Mouse (Mus musculus) right cerebral cortex, postnatal 4 days (tissue): Measurements from ENCODE around the gene Olfr319.
A peak's percentile ranks its signal among the peaks of the same experiment; 100 is the strongest.
"Not testable (repeated sequence)": the region's sequence is repeated elsewhere in the genome, so short reads cannot be mapped to it uniquely, and the experiment has no call there.

Experiments used
- DNase-seq: peaks from one replicate; pipeline ENCODE4 v3.0.0-alpha.2; 2022

The Olfr319 gene

GRCm38 (mm10) chr11:58698862-58699261 is at the start of gene Olfr319:
Gene Olfr319, plus strand, starts transcription at chr11:58699162.
- DNase-seq, result no peak

DNA sequence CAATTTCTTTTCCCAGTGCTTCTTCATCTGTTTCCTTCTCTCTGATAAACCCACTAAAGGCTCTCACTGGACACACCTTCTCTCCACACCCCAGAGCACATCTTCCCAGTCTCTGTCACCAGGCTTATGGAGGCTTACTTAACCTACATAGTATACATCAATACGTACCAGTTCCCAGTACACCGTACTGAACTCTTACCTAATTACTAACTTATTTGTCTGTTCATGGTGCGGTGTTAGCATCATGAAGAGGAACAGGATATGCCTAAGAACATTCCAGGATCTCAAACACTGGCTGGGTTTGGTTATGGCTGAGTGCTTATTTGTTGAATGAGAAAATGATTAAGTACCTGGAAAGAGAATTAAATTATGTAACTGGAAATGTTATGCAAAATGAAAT is 43.8 kb upstream of the Olfr319 start:
- no peak for DNase-seq

DNA sequence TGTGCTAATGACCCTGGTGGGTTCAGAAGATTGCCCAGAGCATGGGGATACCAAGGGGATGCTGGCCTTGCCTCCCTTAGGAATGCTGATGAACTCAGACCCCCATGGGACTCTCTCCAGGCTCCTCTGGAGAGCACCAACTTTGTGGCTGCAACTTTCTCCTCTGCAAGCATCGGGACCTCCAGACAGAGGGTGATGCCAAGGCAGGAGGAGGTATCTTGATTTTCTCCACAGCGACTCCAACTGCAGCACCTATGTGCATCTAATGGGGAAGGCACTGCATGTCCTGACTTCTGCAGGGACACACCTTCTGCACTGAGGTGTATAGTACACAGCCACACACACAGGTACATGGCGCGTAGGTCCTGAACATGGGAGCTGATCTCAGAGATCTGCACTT is 40.4 kb upstream of the Olfr319 start, which contains the start of gene Olfr322:
TSS of gene Olfr322 (plus strand) at position 187 of the 400 bp plus-strand sequence.
- DNase-seq, result no peak

DNA sequence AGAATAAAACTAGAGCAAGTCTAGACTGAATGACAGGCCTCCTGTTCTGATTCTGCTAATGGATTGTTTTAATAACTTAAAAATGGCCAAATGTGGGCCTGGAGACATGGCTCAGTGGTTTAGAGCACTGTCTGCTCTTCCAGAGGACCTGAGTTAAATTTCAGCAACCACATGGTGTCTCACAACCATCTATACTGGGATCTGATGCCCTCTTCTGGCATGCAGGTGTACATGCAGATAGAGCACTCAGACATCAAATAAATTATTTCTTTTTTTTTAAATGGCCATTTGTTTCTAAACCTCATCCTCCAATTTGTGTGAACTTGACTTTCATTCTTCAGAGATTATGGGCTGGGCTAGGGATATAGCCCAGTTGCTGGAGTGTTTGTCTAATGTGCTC is 29.7 kb upstream of the Olfr319 start:
- DNase-seq, result no peak

- DNase-seq, result no peak
Observed at GRCm38 (mm10) chr11:58671825-58672224, 27.1 kb upstream of the Olfr319 start.

- DNase-seq, result no peak
Observed at GRCm38 (mm10) chr11:58680799-58681198, 18.2 kb upstream of the Olfr319 start, which contains the start of gene Olfr320. Gene Olfr320, plus strand, starts transcription at chr11:58681099.

GRCm38 (mm10) chr11:58709086-58709485 is 10.1 kb downstream of the Olfr319 start:
- no peak for DNase-seq

- not testable (repeated sequence) for DNase-seq
Observed at GRCm38 (mm10) chr11:58717723-58718122, 18.8 kb downstream of the Olfr319 start.

GRCm38 (mm10) chr11:58719701-58720100 is 20.7 kb downstream of the Olfr319 start:
- no peak for DNase-seq

GRCm38 (mm10) chr11:58723914-58724313 is 25.0 kb downstream of the Olfr319 start, which contains the start of gene Olfr318:
Gene Olfr318, minus strand, starts transcription at chr11:58724014.
- no peak for DNase-seq

- DNase-seq, result not testable (repeated sequence)
Observed at GRCm38 (mm10) chr11:58727896-58728650, 29.1 kb downstream of the Olfr319 start.

DNA sequence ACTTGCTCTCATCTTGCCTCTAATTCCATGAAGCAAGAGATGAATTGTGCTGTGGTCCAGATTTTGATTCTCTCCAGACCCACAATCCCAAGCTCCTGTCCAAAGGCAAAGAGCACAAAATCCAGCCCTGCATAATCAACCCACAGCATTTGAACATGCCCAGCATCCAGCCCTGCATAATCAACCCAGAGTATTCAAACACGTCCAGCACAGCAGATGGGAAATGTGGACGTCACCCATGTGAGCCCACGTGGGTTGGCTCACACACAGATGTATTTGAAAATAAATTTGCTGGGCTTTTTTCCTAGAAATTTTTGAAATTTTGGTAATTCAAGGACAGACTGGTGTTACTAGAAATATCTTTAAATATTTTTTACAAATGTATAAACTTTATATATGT is 34.4 kb downstream of the Olfr319 start:
- peak; percentile 28 for DNase-seq

- DNase-seq, result no peak
Observed at GRCm38 (mm10) chr11:58738792-58739262, 39.9 kb downstream of the Olfr319 start, which contains the start of gene Olfr317. Gene Olfr317, minus strand, starts transcription at chr11:58739212.

GRCm38 (mm10) chr11:58751096-58751495 is 52.1 kb downstream of the Olfr319 start:
- DNase-seq, result not testable (repeated sequence)

DNA sequence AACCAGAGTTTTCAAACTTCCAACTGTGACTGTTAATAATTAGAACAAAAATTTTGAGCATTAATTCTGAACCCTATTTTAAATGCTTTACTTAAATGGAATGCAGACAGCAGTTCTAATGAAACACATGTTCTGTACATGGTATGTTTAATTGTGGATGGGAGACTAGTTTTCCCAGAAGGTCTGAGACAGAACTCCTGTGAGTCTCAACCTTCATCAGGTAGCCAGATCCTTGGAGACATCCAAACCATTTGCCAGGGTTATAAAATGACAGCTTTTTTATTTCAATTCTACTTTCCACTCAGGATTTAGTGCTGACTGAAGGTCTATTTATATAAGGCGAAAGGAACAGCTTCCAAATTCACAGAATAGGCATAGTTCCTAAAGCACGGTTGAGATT is 53.5 kb downstream of the Olfr319 start, which contains the start of gene Olfr316:
TSS of gene Olfr316 (plus strand) at position 301 of the 400 bp plus-strand sequence.
- DNase-seq, result no peak
